Comparison of ENCODE assay signal across 31 mouse cellular contexts in genomic region chr13:29349386-29349961, GRCm38 (mm10).
DNase-seq lines count a peak whose midpoint lies in the region; ATAC-seq and TF ChIP-seq lines count a peak whose summit lies in the region.
"Had no signal": no experiment of that assay in that cellular context is flagged by ENCODE, and none has a peak within 500 bp of the region (broad histone marks: within the 10 kb centered on the region; RNA-seq: fewer than 3 reads in every experiment).

No protein-coding gene starts in this region.

- 57% methylated on average over 7 of the region's 7 CpGs for WGBS in hindbrain, postnatal 0 days
- 88% methylated on average over 7 of the region's 7 CpGs for WGBS in hindbrain, embryonic 11.5 days
- WGBS in neural tube, embryonic 13.5 days: 50% methylated on average over 7 of the region's 7 CpGs
- WGBS in forebrain, embryonic 14.5 days: 17% methylated on average over 7 of the region's 7 CpGs

- DNase-seq in hindbrain, postnatal 0 days (ENCODE audit: low spot score): peak; percentile 45
- DNase-seq in hindbrain, embryonic 11.5 days (ENCODE audit: low spot score): no peak
- DNase-seq in neural tube, embryonic 10.5 days (ENCODE audit: extremely low spot score, low spot score): no peak
- peak; percentile 79 for DNase-seq in forebrain, embryonic 14.5 days (ENCODE audit: low spot score)
- DNase-seq in spleen, postnatal 14 days (ENCODE audit: low spot score in 2 of 2): no peak
- DNase-seq: adrenal gland, adult 8-10 months; B cell, adult 2 months; cerebellum, adult 8-10 months; cerebellum, postnatal 36 days; embryo, embryonic 11 days; gastrocnemius, postnatal 10 days; heart, adult 18-20 months; heart, postnatal 10 days; kidney, postnatal 10 days; liver; lung, postnatal 4 days; midbrain, embryonic 14.5 days; right cerebral cortex, postnatal 25 days; spleen, adult 18-20 months; thymus, postnatal 14 days had no signal

- H3K27ac ChIP-seq in hindbrain, postnatal 0 days: no peak overlapping the region
- no peak overlapping the region for H3K27ac ChIP-seq in hindbrain, embryonic 11.5 days (ENCODE audit: low read depth, low read length)
- peak overlapping the region; percentile 61 for H3K27ac ChIP-seq in neural tube, embryonic 13.5 days (replicated peaks)
- peak overlapping the region; percentile 65 for H3K27ac ChIP-seq in forebrain, embryonic 14.5 days (ENCODE audit: low read depth, low read length)
- H3K27ac ChIP-seq: embryonic facial prominence, embryonic 15.5 days; hindbrain, embryonic 14.5 days; intestine, embryonic 15.5 days; layer of hippocampus, adult 2 months; limb, embryonic 10.5 days; liver, embryonic 15.5 days had no signal

- no peak overlapping the region for H3K9ac ChIP-seq in hindbrain, postnatal 0 days (replicated peaks; ENCODE audit: low read length)
- no peak overlapping the region for H3K9ac ChIP-seq in hindbrain, embryonic 11.5 days (ENCODE audit: low read depth, low read length)
- H3K9ac ChIP-seq in neural tube, embryonic 13.5 days: no peak overlapping the region
- no peak overlapping the region for H3K9ac ChIP-seq in forebrain, embryonic 14.5 days (ENCODE audit: low read length)
- H3K9ac ChIP-seq: embryonic facial prominence, embryonic 15.5 days; heart, embryonic 12.5 days; hindbrain, embryonic 14.5 days; intestine, embryonic 15.5 days; liver, embryonic 15.5 days had no signal

- no peak overlapping the region for H3K4me3 ChIP-seq in hindbrain, postnatal 0 days (ENCODE audit: low read length)
- H3K4me3 ChIP-seq in hindbrain, embryonic 11.5 days (ENCODE audit: low read depth, low read length): no peak overlapping the region
- H3K4me3 ChIP-seq in neural tube, embryonic 13.5 days: no peak overlapping the region
- H3K4me3 ChIP-seq in forebrain, embryonic 14.5 days (ENCODE audit: low read depth, low read length): no peak overlapping the region
- H3K4me3 ChIP-seq: embryonic facial prominence, embryonic 15.5 days; heart, embryonic 12.5 days; intestine, embryonic 15.5 days; layer of hippocampus, adult 2 months; limb, embryonic 10.5 days; liver, embryonic 15.5 days; myocyte had no signal

- H3K9me3 ChIP-seq in hindbrain, postnatal 0 days (ENCODE audit: low read length): no peaks in the 10 kb centered on the region
- no peaks in the 10 kb centered on the region for H3K9me3 ChIP-seq in hindbrain, embryonic 11.5 days (ENCODE audit: control insufficient read depth, low read length)
- H3K9me3 ChIP-seq in neural tube, embryonic 13.5 days: no peaks in the 10 kb centered on the region
- H3K9me3 ChIP-seq in forebrain, embryonic 14.5 days (replicated peaks; ENCODE audit: control insufficient read depth, low read length): no peaks in the 10 kb centered on the region
- H3K9me3 ChIP-seq: embryonic facial prominence, embryonic 15.5 days; intestine, embryonic 15.5 days; limb, embryonic 10.5 days; liver, embryonic 15.5 days had no signal

- no peak overlapping the region for H3K4me2 ChIP-seq in hindbrain, postnatal 0 days (ENCODE audit: low read depth, low read length)
- H3K4me2 ChIP-seq in hindbrain, embryonic 11.5 days (replicated peaks; ENCODE audit: low read depth, low read length): no peak overlapping the region
- H3K4me2 ChIP-seq in neural tube, embryonic 13.5 days: no peak overlapping the region
- no peak overlapping the region for H3K4me2 ChIP-seq in forebrain, embryonic 14.5 days (ENCODE audit: low read length)
- H3K4me2 ChIP-seq: embryonic facial prominence, embryonic 15.5 days; heart, embryonic 12.5 days; hindbrain, embryonic 14.5 days; intestine, embryonic 15.5 days; liver, embryonic 15.5 days had no signal

- H3K27me3 ChIP-seq in hindbrain, postnatal 0 days (ENCODE audit: insufficient read depth, low read length): no peaks in the 10 kb centered on the region
- no peaks in the 10 kb centered on the region for H3K27me3 ChIP-seq in hindbrain, embryonic 11.5 days (ENCODE audit: control insufficient read depth, insufficient read depth, low read length)
- no peaks in the 10 kb centered on the region for H3K27me3 ChIP-seq in neural tube, embryonic 13.5 days
- H3K27me3 ChIP-seq in forebrain, embryonic 14.5 days (replicated peaks; ENCODE audit: control insufficient read depth, insufficient read depth, low read length): no peaks in the 10 kb centered on the region
- H3K27me3 ChIP-seq: CH12.LX; embryonic facial prominence, embryonic 15.5 days; heart, embryonic 12.5 days; intestine, embryonic 15.5 days; liver, embryonic 15.5 days had no signal

- no peak for TF ChIP-seq CTCF in hindbrain, postnatal 0 days (IDR thresholded peaks at IDR 0.05; ENCODE audit: low read depth)

- H3K36me3 ChIP-seq in hindbrain, postnatal 0 days (ENCODE audit: insufficient read depth, low read length): no peaks in the 10 kb centered on the region
- H3K36me3 ChIP-seq in hindbrain, embryonic 11.5 days (ENCODE audit: control insufficient read depth, insufficient read depth, low read length): no peaks in the 10 kb centered on the region
- H3K36me3 ChIP-seq in neural tube, embryonic 13.5 days: peaks cover 8% of the 10 kb centered on the region; the same call in 1 of the 2 replicates
- H3K36me3 ChIP-seq in forebrain, embryonic 14.5 days (ENCODE audit: control insufficient read depth, insufficient read depth, low read length): no peaks in the 10 kb centered on the region
- H3K36me3 ChIP-seq: intestine, embryonic 15.5 days had no signal

- H3K4me1 ChIP-seq in hindbrain, postnatal 0 days (ENCODE audit: insufficient read depth, low read length): peaks cover 10% of the 10 kb centered on the region; the same call in 1 of the 2 replicates
- H3K4me1 ChIP-seq in hindbrain, embryonic 11.5 days (replicated peaks; ENCODE audit: control insufficient read depth, insufficient read depth, low read length): no peaks in the 10 kb centered on the region
- H3K4me1 ChIP-seq in neural tube, embryonic 13.5 days (replicated peaks): peaks cover 32% of the 10 kb centered on the region
- H3K4me1 ChIP-seq in forebrain, embryonic 14.5 days (ENCODE audit: control insufficient read depth, insufficient read depth, low read length): peaks cover 13% of the 10 kb centered on the region
- H3K4me1 ChIP-seq: intestine, embryonic 15.5 days; liver, embryonic 15.5 days had no signal

- ATAC-seq in hindbrain, postnatal 0 days: peak; percentile 49; the same call in 1 of the 2 replicates
- ATAC-seq in hindbrain, embryonic 11.5 days (ENCODE audit: low FRiP score): no peak
- peak; percentile 68 for ATAC-seq in neural tube, embryonic 13.5 days (ENCODE audit: low read depth)
- peak; percentile 85 for ATAC-seq in forebrain, embryonic 14.5 days
- no peak for ATAC-seq in inflammation-experienced regulatory T-cells, adult 6 months
- ATAC-seq: intestine, embryonic 15.5 days had no signal

Comparison
In these comparisons a context has a peak if more than half of its experiments do, and no peak if none do; other contexts are left out.
1. ATAC-seq: peak in hindbrain, postnatal 0 days (single experiment), neural tube, embryonic 13.5 days (single experiment) and forebrain, embryonic 14.5 days (single experiment); none in hindbrain, embryonic 11.5 days (single experiment) and inflammation-experienced regulatory T-cells, adult 6 months (single experiment).
2. DNase-seq: peak in hindbrain, postnatal 0 days (single experiment) and forebrain, embryonic 14.5 days (single experiment); none in hindbrain, embryonic 11.5 days (single experiment), neural tube, embryonic 10.5 days (single experiment) and spleen, postnatal 14 days (0 of 2).
3. H3K27ac ChIP-seq: peak in neural tube, embryonic 13.5 days (single experiment) and forebrain, embryonic 14.5 days (single experiment); none in hindbrain, postnatal 0 days (single experiment) and hindbrain, embryonic 11.5 days (single experiment).